Mouse (Mus musculus): ENCODE measurements around the gene Csgalnact2. TPM values are rescaled to one million over a fixed set of nuclear protein-coding genes. Genes with fewer than 3 reads are reported as not detected.

Csgalnact2 gene
- total and polyA plus RNA-seq, 3 experiments: 4.3 to 20.4 (median 17.6) TPM

DNA sequence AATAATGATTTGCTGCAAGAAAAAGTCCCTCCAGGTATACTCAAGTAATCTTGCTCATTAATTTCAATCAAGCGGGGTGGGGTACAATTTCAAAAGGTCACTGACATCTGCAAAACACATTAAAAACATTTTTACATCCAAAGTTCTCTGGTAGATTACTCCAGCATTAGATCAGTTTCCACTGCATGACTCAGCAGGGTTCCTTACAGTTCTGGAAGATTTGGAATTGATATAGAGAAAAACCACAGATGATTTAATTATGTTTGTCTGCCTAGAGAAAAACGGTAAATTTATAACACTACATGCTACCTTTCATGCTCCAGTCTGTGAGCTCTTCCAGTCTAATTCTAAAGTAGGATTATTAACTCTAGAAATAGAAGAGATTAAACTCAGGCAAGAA lies 8.9 kb downstream of the Csgalnact2 start:
- Histone ChIP-seq H3K79me2 (replicated peaks; ENCODE audit: control insufficient read depth, insufficient read depth, low read length) (peaks cover 2% of the 10 kb centered on the region), H3K4me3 (no peak overlapping the region), H3K36me3 (ENCODE audit: control insufficient read depth, insufficient read depth, low read length) (peaks cover 8% of the 10 kb centered on the region; the same call in 1 of the 2 replicates), H3K27ac (0 out of 2 replicates have a peak overlapping the region, but pooled peaks have one; percentile 11), H3K4me1 (ENCODE audit: control insufficient read depth, insufficient read depth, low read length) (peaks cover 7% of the 10 kb centered on the region), H3K27me3 (ENCODE audit: control insufficient read depth, insufficient read depth, low read length) (no peaks in the 10 kb centered on the region), H3K9ac (ENCODE audit: low read depth, low read length) (no peak overlapping the region)
- TF ChIP-seq POLR2A (IDR thresholded peaks at IDR 0.05; ENCODE audit: insufficient read depth, low read depth, low read length) (no peak), CTCF (IDR thresholded peaks at IDR 0.05) (no peak), EP300 (IDR thresholded peaks at IDR 0.05; ENCODE audit: insufficient read depth, low read depth, low read length) (no peak)
- WGBS: 48% methylated on average over 2 of the region's 2 CpGs
- intact Hi-C loops (cut with DNase I): no loop called here
- no peak for DNase-seq

DNA sequence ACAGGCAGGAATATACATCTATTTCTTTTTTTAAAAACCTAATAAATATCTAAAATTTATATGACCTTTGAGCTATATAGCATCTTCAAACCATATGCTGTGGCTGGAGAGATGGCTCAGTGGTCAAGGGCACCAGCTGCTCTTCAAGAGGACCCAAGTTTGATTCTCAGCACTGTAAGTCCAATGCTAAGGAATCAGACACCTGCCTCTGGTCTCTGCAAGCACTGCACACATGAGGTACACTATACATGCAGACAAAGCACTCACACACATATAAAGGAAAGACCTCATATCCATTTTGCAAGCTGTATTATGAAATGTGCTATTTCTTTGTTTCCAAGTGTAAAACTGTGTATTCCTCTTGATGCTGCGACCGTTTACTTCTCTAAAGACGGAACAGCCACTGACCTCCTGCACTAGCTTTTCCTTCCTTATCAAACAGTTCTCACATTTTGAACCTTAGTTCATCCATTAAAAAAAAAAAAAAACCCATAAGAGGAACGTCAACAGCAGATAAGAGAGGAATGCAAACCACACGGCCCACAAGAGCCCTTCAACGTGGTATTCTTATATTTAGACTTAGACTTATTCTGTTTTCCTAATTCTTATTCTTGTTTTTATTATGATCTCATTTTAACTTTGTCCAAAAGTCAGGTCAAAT lies 11.0 kb downstream of the Csgalnact2 start:
- 30% methylated on average over 6 of the region's 6 CpGs for WGBS
- peaks cover 7% of the 10 kb centered on the region for H3K4me1 ChIP-seq (ENCODE audit: control insufficient read depth, insufficient read depth, low read length)
- no peaks in the 10 kb centered on the region for H3K27me3 ChIP-seq (ENCODE audit: control insufficient read depth, insufficient read depth, low read length)
- TF ChIP-seq POLR2A (IDR thresholded peaks at IDR 0.05; ENCODE audit: insufficient read depth, low read depth, low read length) (no peak), EP300 (IDR thresholded peaks at IDR 0.05; ENCODE audit: insufficient read depth, low read depth, low read length) (no peak), CTCF (IDR thresholded peaks at IDR 0.05) (no peak)
- H3K36me3 ChIP-seq (ENCODE audit: control insufficient read depth, insufficient read depth, low read length): peaks cover 8% of the 10 kb centered on the region; the same call in 1 of the 2 replicates
- no peak overlapping the region for H3K27ac ChIP-seq
- DNase-seq: no peak
- no peaks in the 10 kb centered on the region for H3K79me2 ChIP-seq (replicated peaks; ENCODE audit: control insufficient read depth, insufficient read depth, low read length)
- intact Hi-C loops (cut with DNase I): no loop called here
- H3K9ac ChIP-seq (ENCODE audit: low read depth, low read length): no peak overlapping the region
- H3K4me3 ChIP-seq: no peak overlapping the region

DNA sequence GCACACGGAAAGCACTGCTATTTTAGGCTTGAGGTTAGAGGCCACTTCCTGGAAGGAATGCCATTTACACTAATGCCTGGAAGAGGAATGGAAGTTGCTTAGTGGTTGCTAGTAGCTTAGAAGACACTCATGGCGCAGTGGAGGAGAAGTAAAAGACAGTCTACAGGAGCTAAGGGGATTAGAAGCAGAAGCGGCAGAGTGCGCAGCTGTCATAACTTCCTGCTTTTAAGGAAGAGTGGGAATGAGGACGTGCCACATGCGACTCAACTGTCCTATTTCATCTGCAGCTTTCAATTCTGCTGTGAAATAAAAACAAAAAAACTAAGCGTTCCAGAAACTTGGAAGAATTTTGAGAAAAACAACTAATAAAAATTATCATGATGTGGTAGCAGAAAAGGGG lies 11.7 kb downstream of the Csgalnact2 start:
- Histone ChIP-seq H3K4me1 (ENCODE audit: control insufficient read depth, insufficient read depth, low read length) (peaks cover 7% of the 10 kb centered on the region), H3K9ac (ENCODE audit: low read depth, low read length) (no peak overlapping the region), H3K27ac (no peak overlapping the region), H3K36me3 (ENCODE audit: control insufficient read depth, insufficient read depth, low read length) (peaks cover 8% of the 10 kb centered on the region; the same call in 1 of the 2 replicates), H3K4me3 (no peak overlapping the region), H3K27me3 (ENCODE audit: control insufficient read depth, insufficient read depth, low read length) (no peaks in the 10 kb centered on the region), H3K79me2 (replicated peaks; ENCODE audit: control insufficient read depth, insufficient read depth, low read length) (no peaks in the 10 kb centered on the region)
- DNase-seq: no peak
- intact Hi-C loops (cut with DNase I): no loop called here
- TF ChIP-seq CTCF (IDR thresholded peaks at IDR 0.05): no peak
- TF ChIP-seq EP300 (IDR thresholded peaks at IDR 0.05; ENCODE audit: insufficient read depth, low read depth, low read length): no peak
- no peak for TF ChIP-seq POLR2A (IDR thresholded peaks at IDR 0.05; ENCODE audit: insufficient read depth, low read depth, low read length)
- 46% methylated on average over 7 of the region's 7 CpGs for WGBS

DNA sequence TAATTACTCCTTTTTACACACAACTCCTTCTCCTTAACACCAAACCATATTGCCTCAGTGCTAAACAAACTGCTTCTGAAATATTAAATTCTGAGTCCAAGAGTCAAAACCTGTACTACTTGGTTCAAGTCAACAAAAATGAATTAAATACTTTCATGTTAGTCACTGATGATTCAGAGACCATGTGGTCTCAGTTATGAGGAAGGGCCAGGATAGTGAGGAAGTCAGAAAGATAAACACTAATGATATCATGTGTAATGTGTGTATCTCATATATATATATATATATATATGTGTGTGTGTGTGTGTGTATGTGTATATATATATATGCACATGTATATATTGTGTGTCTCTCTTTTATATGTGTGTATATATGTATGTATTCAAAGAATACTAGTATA lies 12.4 kb downstream of the Csgalnact2 start:
- no peak overlapping the region for H3K4me3 ChIP-seq
- H3K4me1 ChIP-seq (ENCODE audit: control insufficient read depth, insufficient read depth, low read length): peaks cover 7% of the 10 kb centered on the region
- H3K27ac ChIP-seq: no peak overlapping the region
- intact Hi-C loops (cut with DNase I): no loop called here
- no peak for TF ChIP-seq CTCF (IDR thresholded peaks at IDR 0.05)
- TF ChIP-seq EP300 (IDR thresholded peaks at IDR 0.05; ENCODE audit: insufficient read depth, low read depth, low read length): no peak
- TF ChIP-seq POLR2A (IDR thresholded peaks at IDR 0.05; ENCODE audit: insufficient read depth, low read depth, low read length): no peak
- no peaks in the 10 kb centered on the region for H3K79me2 ChIP-seq (replicated peaks; ENCODE audit: control insufficient read depth, insufficient read depth, low read length)
- H3K27me3 ChIP-seq (ENCODE audit: control insufficient read depth, insufficient read depth, low read length): no peaks in the 10 kb centered on the region
- no peak overlapping the region for H3K9ac ChIP-seq (ENCODE audit: low read depth, low read length)
- no peak for DNase-seq
- H3K36me3 ChIP-seq (ENCODE audit: control insufficient read depth, insufficient read depth, low read length): peaks cover 8% of the 10 kb centered on the region; the same call in 1 of the 2 replicates

DNA sequence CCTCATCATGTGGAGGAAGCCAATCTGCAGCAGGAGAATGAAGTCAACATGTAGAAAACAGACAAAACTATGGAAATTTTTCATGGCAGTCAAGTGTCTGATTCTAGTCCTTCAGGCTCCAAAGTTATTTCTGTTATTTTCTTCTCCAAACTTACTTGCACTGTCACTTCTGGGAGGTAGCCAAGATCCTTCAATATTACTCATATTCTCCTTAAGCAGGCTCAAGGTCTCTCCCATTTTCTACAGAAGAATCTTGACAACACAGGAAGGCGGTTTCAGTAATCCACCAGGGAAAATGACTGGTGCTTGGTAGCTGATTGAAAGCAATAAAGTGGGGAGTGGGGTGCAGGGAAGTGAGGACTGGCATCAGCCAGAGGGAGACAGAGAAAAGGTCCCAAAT lies 16.2 kb downstream of the Csgalnact2 start:
- Histone ChIP-seq H3K79me2 (replicated peaks; ENCODE audit: control insufficient read depth, insufficient read depth, low read length) (no peaks in the 10 kb centered on the region), H3K27ac (no peak overlapping the region), H3K36me3 (ENCODE audit: control insufficient read depth, insufficient read depth, low read length) (peaks cover 4% of the 10 kb centered on the region), H3K9ac (ENCODE audit: low read depth, low read length) (no peak overlapping the region), H3K27me3 (ENCODE audit: control insufficient read depth, insufficient read depth, low read length) (no peaks in the 10 kb centered on the region), H3K4me3 (no peak overlapping the region), H3K4me1 (ENCODE audit: control insufficient read depth, insufficient read depth, low read length) (peaks cover 4% of the 10 kb centered on the region)
- DNase-seq: no peak
- WGBS: 67% methylated on average over 1 of the region's 1 CpGs
- TF ChIP-seq EP300 (IDR thresholded peaks at IDR 0.05; ENCODE audit: insufficient read depth, low read depth, low read length) (no peak), POLR2A (IDR thresholded peaks at IDR 0.05; ENCODE audit: insufficient read depth, low read depth, low read length) (no peak), CTCF (IDR thresholded peaks at IDR 0.05) (no peak)
- intact Hi-C loops (cut with DNase I): no loop called here

DNA sequence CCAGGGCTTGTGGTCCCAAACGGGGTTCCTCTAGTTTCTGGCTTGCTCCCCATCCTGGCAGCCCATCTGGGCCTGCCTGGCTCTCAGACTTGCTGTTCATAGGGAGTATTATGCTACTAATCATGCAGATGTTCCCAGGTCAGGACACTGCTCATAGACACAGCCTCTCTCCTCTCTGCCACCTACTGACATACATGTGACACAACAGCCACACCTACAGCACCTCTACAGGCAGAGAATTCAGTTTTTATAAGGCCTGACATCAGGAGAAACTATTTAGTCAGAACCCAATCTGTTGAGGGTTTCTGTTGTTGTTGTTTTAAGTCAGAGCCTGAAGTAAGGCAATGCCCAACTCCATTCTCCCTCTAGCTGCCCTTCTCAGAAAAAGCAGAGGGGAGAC lies 27.1 kb downstream of the Csgalnact2 start:
- Histone ChIP-seq H3K4me3 (no peak overlapping the region), H3K4me1 (ENCODE audit: control insufficient read depth, insufficient read depth, low read length) (no peaks in the 10 kb centered on the region)

More for the DNA sequence above, 27.1 kb downstream of the Csgalnact2 start:
- no peak overlapping the region for H3K27ac ChIP-seq
- H3K27me3 ChIP-seq (ENCODE audit: control insufficient read depth, insufficient read depth, low read length): no peaks in the 10 kb centered on the region
- intact Hi-C loops (cut with DNase I): no loop called here
- WGBS: 45% methylated on average over 1 of the region's 1 CpGs
- no peak for DNase-seq
- peak; percentile 39 for TF ChIP-seq CTCF (IDR thresholded peaks at IDR 0.05)
- no peak for TF ChIP-seq EP300 (IDR thresholded peaks at IDR 0.05; ENCODE audit: insufficient read depth, low read depth, low read length)
- no peak overlapping the region for H3K9ac ChIP-seq (ENCODE audit: low read depth, low read length)
- no peaks in the 10 kb centered on the region for H3K79me2 ChIP-seq (replicated peaks; ENCODE audit: control insufficient read depth, insufficient read depth, low read length)
- H3K36me3 ChIP-seq (ENCODE audit: control insufficient read depth, insufficient read depth, low read length): no peaks in the 10 kb centered on the region
